In the genomic region with DNA sequence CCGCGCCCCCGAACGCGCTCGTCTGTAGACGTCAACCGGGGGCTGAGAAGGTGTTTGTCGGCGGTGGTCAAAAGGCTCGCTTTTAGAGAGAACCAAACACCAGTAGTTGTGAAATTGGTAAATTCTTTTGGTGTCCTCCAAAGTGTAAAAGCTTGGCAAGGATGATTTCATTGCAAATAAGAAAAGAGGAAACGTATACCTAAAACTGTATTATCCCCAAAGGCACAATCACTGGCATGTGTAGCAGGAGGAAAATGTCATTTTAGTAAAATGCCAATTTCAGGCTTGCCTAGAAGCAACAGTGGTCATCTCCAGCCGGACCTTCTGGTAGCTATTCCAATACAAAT, we compare ENCODE assay signal across 8 mouse cellular contexts. TPM values are rescaled to one million over a fixed set of nuclear protein-coding genes. Genes with fewer than 3 reads are reported as not detected.
DNase-seq lines count a peak whose midpoint lies in the region; ATAC-seq and TF ChIP-seq lines count a peak whose summit lies in the region.

No protein-coding gene starts in this region.

- H3K79me2 ChIP-seq in myocyte (ENCODE audit: control insufficient read depth, insufficient read depth) = no peaks in the 10 kb centered on the region

- H3K27me3 ChIP-seq in embryonic facial prominence, embryonic 14.5 days (replicated peaks; ENCODE audit: control insufficient read depth, insufficient read depth, low read length) = no peaks in the 10 kb centered on the region
- no peaks in the 10 kb centered on the region for H3K27me3 ChIP-seq in intestine, embryonic 15.5 days (replicated peaks)
- no peaks in the 10 kb centered on the region for H3K27me3 ChIP-seq in myocyte (ENCODE audit: control insufficient read depth, insufficient read depth, insufficient read length)

- no peaks in the 10 kb centered on the region for H3K4me1 ChIP-seq in embryonic facial prominence, embryonic 14.5 days (ENCODE audit: control insufficient read depth, insufficient read depth, low read length)
- no peaks in the 10 kb centered on the region for H3K4me1 ChIP-seq in intestine, embryonic 15.5 days (replicated peaks)

- H3K27ac ChIP-seq in layer of hippocampus, adult 2 months = peak overlapping the region; percentile 99
- peak overlapping the region; percentile 97 for H3K27ac ChIP-seq in embryonic facial prominence, embryonic 14.5 days (replicated peaks; ENCODE audit: low read depth, low read length)
- H3K27ac ChIP-seq in intestine, embryonic 15.5 days = peak overlapping the region; percentile 97

- peak overlapping the region; percentile 71 for H3K4me3 ChIP-seq in layer of hippocampus, adult 2 months
- H3K4me3 ChIP-seq in embryonic facial prominence, embryonic 14.5 days (ENCODE audit: low read depth, low read length) = peak overlapping the region; percentile 61
- H3K4me3 ChIP-seq in intestine, embryonic 15.5 days (replicated peaks) = peak overlapping the region; percentile 63
- H3K4me3 ChIP-seq in myocyte = peak overlapping the region; percentile 44

- peak overlapping the region; percentile 49 for H3ac ChIP-seq in myocyte (ENCODE audit: control insufficient read depth, insufficient read length)

- 2% methylated on average over 13 of the region's 13 CpGs for WGBS in embryonic facial prominence, embryonic 14.5 days
- WGBS in intestine, embryonic 15.5 days = 2% methylated on average over 13 of the region's 13 CpGs

- H3K9me3 ChIP-seq in embryonic facial prominence, embryonic 14.5 days (ENCODE audit: control insufficient read depth, low read length) = no peaks in the 10 kb centered on the region
- no peaks in the 10 kb centered on the region for H3K9me3 ChIP-seq in intestine, embryonic 15.5 days

- no peak for TF ChIP-seq POLR2A in myocyte (IDR thresholded peaks at IDR 0.05; ENCODE audit: insufficient read length, low read depth)

- H3K4me2 ChIP-seq in embryonic facial prominence, embryonic 14.5 days (ENCODE audit: low read depth, low read length) = peak overlapping the region; percentile 58
- H3K4me2 ChIP-seq in intestine, embryonic 15.5 days (replicated peaks) = peak overlapping the region; percentile 81
- H3K4me2 ChIP-seq in myocyte (ENCODE audit: low read depth) = peak overlapping the region; percentile 91

- no peak for TF ChIP-seq CTCF in layer of hippocampus, adult 2 months (conservative IDR thresholded peaks at IDR 0.05)

- no peak for ATAC-seq in embryonic facial prominence, embryonic 14.5 days (ENCODE audit: low read depth)
- peak; percentile 3; the same call in 1 of the 2 replicates for ATAC-seq in intestine, embryonic 15.5 days
- ATAC-seq in CD4-positive, CD25-positive, alpha-beta regulatory T cell, adult 4 months = no peak

- peak overlapping the region; percentile 95 for H3K9ac ChIP-seq in embryonic facial prominence, embryonic 14.5 days (ENCODE audit: low read depth, low read length)
- peak overlapping the region; percentile 77 for H3K9ac ChIP-seq in intestine, embryonic 15.5 days

- no peak for DNase-seq in layer of hippocampus, adult 2 months (ENCODE audit: low spot score in 2 of 2)
- no peak for DNase-seq in layer of hippocampus, postnatal 36 days
- DNase-seq in embryonic facial prominence, embryonic 14.5 days (ENCODE audit: low spot score) = no peak
- DNase-seq in urinary bladder, adult 18-20 months (ENCODE audit: low spot score in 2 of 2) = no peak
- DNase-seq in MN1 (ENCODE audit: low spot score) = no peak

- H3K36me3 ChIP-seq in embryonic facial prominence, embryonic 14.5 days (ENCODE audit: control insufficient read depth, insufficient read depth, low read length) = peaks cover 5% of the 10 kb centered on the region
- H3K36me3 ChIP-seq in intestine, embryonic 15.5 days = no peaks in the 10 kb centered on the region
- peaks cover 11% of the 10 kb centered on the region for H3K36me3 ChIP-seq in myocyte (ENCODE audit: control insufficient read depth, insufficient read depth)

TF ChIP-seq in myocyte, 11 proteins besides CTCF, POLR2A, EP300 and RAD21:
- TF ChIP-seq POLR2AphosphoS2 (IDR thresholded peaks at IDR 0.05; ENCODE audit: insufficient read length, low read depth) (peak; percentile 65), REST (IDR thresholded peaks at IDR 0.05; ENCODE audit: insufficient read depth, insufficient read length) (no peak), MAX (IDR thresholded peaks at IDR 0.05; ENCODE audit: low read depth) (no peak), E2F4 (IDR thresholded peaks at IDR 0.05; ENCODE audit: insufficient read depth) (no peak)

RNA-seq across cellular contexts. Expression of a gene that starts 0.7 kb away (rescaled TPM):
- total RNA-seq in layer of hippocampus, adult 2 months (2021) = 10 to 100 TPM; 16.2 to 16.9 TPM
- 10 to 100 TPM; 13.7 to 13.8 TPM for total RNA-seq in layer of hippocampus, postnatal 36 days (2021)
- polyA plus RNA-seq in embryonic facial prominence, embryonic 14.5 days (2014; fragmentation: Nextera tagmentation; extraction: Ambion mirVana) = 6.3 and 8.7 TPM in 2 replicates
- polyA plus RNA-seq in intestine, embryonic 15.5 days (2015; fragmentation: Nextera tagmentation; extraction: Ambion mirVana) = 4.0 and 4.7 TPM in 2 replicates
- polyA plus RNA-seq in myocyte (2012; fragmentation: generic; extraction: Trizol) = 3.6 TPM
- 1 to 10 TPM; 2.2 to 3.4 TPM for polyA plus RNA-seq in CD4-positive, CD25-positive, alpha-beta regulatory T cell, adult 4 months (2017; shearing (Covaris generic))
